Mouse (Mus musculus) ES-Bruce4 (cell line): ENCODE measurements around the gene Enpp7.

Experiments
- CTCF ChIP-seq: IDR thresholded peaks from one replicate; pipeline ENCODE4 v1.8.1; 2011; ENCODE audit warnings: low read depth, low read length
- POLR2A ChIP-seq: IDR thresholded peaks from one replicate; pipeline ENCODE4 v1.8.1; 2011; ENCODE audit warnings: low read length; ENCODE audit not compliant: insufficient read depth

DNA sequence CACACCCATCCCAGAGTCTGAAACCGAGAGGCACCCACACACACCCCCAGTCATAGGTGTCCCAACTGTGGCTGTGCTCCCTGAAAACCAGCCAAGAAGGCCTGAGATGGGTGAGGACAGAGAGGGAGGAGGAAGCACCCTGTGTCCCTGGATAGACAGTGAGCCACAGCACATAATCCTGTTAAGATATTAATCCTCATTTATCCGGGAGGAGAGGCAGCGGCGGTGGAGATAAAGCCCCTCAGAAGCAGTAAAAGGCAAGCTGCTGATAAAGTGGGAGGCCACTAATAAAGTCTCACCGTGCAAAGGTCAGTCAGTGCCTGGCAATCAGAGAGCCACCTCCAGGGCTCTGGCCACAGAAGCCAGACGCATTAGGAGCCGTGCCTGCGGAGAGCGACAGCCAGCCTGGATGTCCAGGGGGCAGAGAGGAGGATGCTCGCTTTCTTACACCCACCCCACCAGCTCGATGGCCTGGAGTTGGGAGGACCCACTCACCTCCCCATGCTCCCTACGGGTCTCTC lies 5.3 kb upstream of the Enpp7 start:
- TF ChIP-seq CTCF = no peak
- no peak for TF ChIP-seq POLR2A
